Mouse (Mus musculus): Measurements from ENCODE around the gene Lig1. TPM values are rescaled to one million over a fixed set of nuclear protein-coding genes. Genes with fewer than 3 reads are reported as not detected.
A peak's percentile ranks its signal among the peaks of the same experiment; 100 is the strongest.
"Not testable (repeated sequence)": the region's sequence is repeated elsewhere in the genome, so short reads cannot be mapped to it uniquely, and the experiment has no call there.

Lig1 gene
- polyA plus RNA-seq (2012) = 35.4 and 41.1 TPM in 2 replicates

GRCm38 (mm10) chr7:13277081-13277480 is at the start of gene Lig1:
Gene Lig1, plus strand, starts transcription at chr7:13277283.
- Histone ChIP-seq H3K36me3 (ENCODE audit: control insufficient read depth) (peaks cover 64% of the 10 kb centered on the region), H3K4me1 (ENCODE audit: control insufficient read depth) (peaks cover 37% of the 10 kb centered on the region), H3K4me3 (replicated peaks) (peak within 1 kb of the TSS; percentile 65), H3K9me3 (ENCODE audit: control insufficient read depth, low read length) (no peaks in the 10 kb centered on the region), H3K27me3 (ENCODE audit: control insufficient read depth) (no peaks in the 10 kb centered on the region)
- TF ChIP-seq GATA1 (IDR thresholded peaks at IDR 0.05; ENCODE audit: low read length) (no peak), TAL1 (IDR thresholded peaks at IDR 0.05; ENCODE audit: low read length) (no peak)

GRCm38 (mm10) chr7:13260746-13261700 is 16.1 kb upstream of the Lig1 start:
- Histone ChIP-seq H3K27me3 (ENCODE audit: control insufficient read depth) (peaks cover 3% of the 10 kb centered on the region; the same call in 1 of the 2 replicates), H3K9me3 (ENCODE audit: control insufficient read depth, low read length) (no peaks in the 10 kb centered on the region), H3K4me1 (ENCODE audit: control insufficient read depth) (no peaks in the 10 kb centered on the region), H3K36me3 (ENCODE audit: control insufficient read depth) (no peaks in the 10 kb centered on the region), H3K4me3 (replicated peaks) (no peak overlapping the region)
- no peak for TF ChIP-seq GATA1 (IDR thresholded peaks at IDR 0.05; ENCODE audit: low read length)
- TF ChIP-seq TAL1 (IDR thresholded peaks at IDR 0.05; ENCODE audit: low read length) = no peak

- no peak overlapping the region for H3K4me3 ChIP-seq (replicated peaks)
- H3K36me3 ChIP-seq (ENCODE audit: control insufficient read depth) = no peaks in the 10 kb centered on the region
- peaks cover 3% of the 10 kb centered on the region; the same call in 1 of the 2 replicates for H3K27me3 ChIP-seq (ENCODE audit: control insufficient read depth)
- H3K9me3 ChIP-seq (ENCODE audit: control insufficient read depth, low read length) = no peaks in the 10 kb centered on the region
- TF ChIP-seq GATA1 (IDR thresholded peaks at IDR 0.05; ENCODE audit: low read length) = no peak
- no peak for TF ChIP-seq TAL1 (IDR thresholded peaks at IDR 0.05; ENCODE audit: low read length)
- no peaks in the 10 kb centered on the region for H3K4me1 ChIP-seq (ENCODE audit: control insufficient read depth)
Observed at GRCm38 (mm10) chr7:13263851-13264250, 13.2 kb upstream of the Lig1 start.

- TF ChIP-seq TAL1 (IDR thresholded peaks at IDR 0.05; ENCODE audit: low read length) (no peak), GATA1 (IDR thresholded peaks at IDR 0.05; ENCODE audit: low read length) (no peak)
- H3K27me3 ChIP-seq (ENCODE audit: control insufficient read depth) = peaks cover 3% of the 10 kb centered on the region; the same call in 1 of the 2 replicates
- H3K9me3 ChIP-seq (ENCODE audit: control insufficient read depth, low read length) = no peaks in the 10 kb centered on the region
- peaks cover 3% of the 10 kb centered on the region for H3K36me3 ChIP-seq (ENCODE audit: control insufficient read depth)
- no peak overlapping the region for H3K4me3 ChIP-seq (replicated peaks)
- H3K4me1 ChIP-seq (ENCODE audit: control insufficient read depth) = no peaks in the 10 kb centered on the region
Observed at GRCm38 (mm10) chr7:13264396-13264795, 12.7 kb upstream of the Lig1 start.

- Histone ChIP-seq H3K36me3 (ENCODE audit: control insufficient read depth) (peaks cover 8% of the 10 kb centered on the region), H3K4me1 (ENCODE audit: control insufficient read depth) (no peaks in the 10 kb centered on the region), H3K27me3 (ENCODE audit: control insufficient read depth) (no peaks in the 10 kb centered on the region), H3K4me3 (replicated peaks) (no peak overlapping the region), H3K9me3 (ENCODE audit: control insufficient read depth, low read length) (no peaks in the 10 kb centered on the region)
- TF ChIP-seq TAL1 (IDR thresholded peaks at IDR 0.05; ENCODE audit: low read length) = no peak
- TF ChIP-seq GATA1 (IDR thresholded peaks at IDR 0.05; ENCODE audit: low read length) = no peak
Observed at GRCm38 (mm10) chr7:13268749-13269260, 8.3 kb upstream of the Lig1 start.

- Histone ChIP-seq H3K4me1 (ENCODE audit: control insufficient read depth) (no peaks in the 10 kb centered on the region), H3K27me3 (ENCODE audit: control insufficient read depth) (no peaks in the 10 kb centered on the region), H3K9me3 (ENCODE audit: control insufficient read depth, low read length) (no peaks in the 10 kb centered on the region), H3K4me3 (replicated peaks) (no peak overlapping the region), H3K36me3 (ENCODE audit: control insufficient read depth) (peaks cover 14% of the 10 kb centered on the region)
- TF ChIP-seq GATA1 (IDR thresholded peaks at IDR 0.05; ENCODE audit: low read length) (no peak), TAL1 (IDR thresholded peaks at IDR 0.05; ENCODE audit: low read length) (no peak)
Observed at GRCm38 (mm10) chr7:13269394-13269793, 7.7 kb upstream of the Lig1 start.

- Histone ChIP-seq H3K9me3 (ENCODE audit: control insufficient read depth, low read length) (no peaks in the 10 kb centered on the region), H3K36me3 (ENCODE audit: control insufficient read depth) (peaks cover 37% of the 10 kb centered on the region), H3K27me3 (ENCODE audit: control insufficient read depth) (no peaks in the 10 kb centered on the region), H3K4me1 (ENCODE audit: control insufficient read depth) (peaks cover 8% of the 10 kb centered on the region), H3K4me3 (replicated peaks) (no peak overlapping the region)
- TF ChIP-seq TAL1 (IDR thresholded peaks at IDR 0.05; ENCODE audit: low read length) (no peak), GATA1 (IDR thresholded peaks at IDR 0.05; ENCODE audit: low read length) (no peak)
Observed at GRCm38 (mm10) chr7:13271704-13272103, 5.4 kb upstream of the Lig1 start.

- Histone ChIP-seq H3K4me3 (replicated peaks) (peak overlapping the region; percentile 65), H3K9me3 (ENCODE audit: control insufficient read depth, low read length) (no peaks in the 10 kb centered on the region), H3K4me1 (ENCODE audit: control insufficient read depth) (peaks cover 38% of the 10 kb centered on the region), H3K27me3 (ENCODE audit: control insufficient read depth) (no peaks in the 10 kb centered on the region), H3K36me3 (ENCODE audit: control insufficient read depth) (peaks cover 72% of the 10 kb centered on the region)
- TF ChIP-seq GATA1 (IDR thresholded peaks at IDR 0.05; ENCODE audit: low read length) = peak; percentile 29; the same call in 1 of the 2 replicates
- peak; percentile 44; the same call in 2 of the 3 replicates for TF ChIP-seq TAL1 (IDR thresholded peaks at IDR 0.05; ENCODE audit: low read length)
Observed at GRCm38 (mm10) chr7:13277833-13278232, 750 bp downstream of the Lig1 start.

- TF ChIP-seq GATA1 (IDR thresholded peaks at IDR 0.05; ENCODE audit: low read length) (no peak), TAL1 (IDR thresholded peaks at IDR 0.05; ENCODE audit: low read length) (no peak)
- Histone ChIP-seq H3K4me1 (ENCODE audit: control insufficient read depth) (peaks cover 40% of the 10 kb centered on the region), H3K9me3 (ENCODE audit: control insufficient read depth, low read length) (no peaks in the 10 kb centered on the region), H3K27me3 (ENCODE audit: control insufficient read depth) (no peaks in the 10 kb centered on the region), H3K4me3 (replicated peaks) (peak within 1 kb of the TSS; percentile 65), H3K36me3 (ENCODE audit: control insufficient read depth) (peaks cover 76% of the 10 kb centered on the region)
Observed at GRCm38 (mm10) chr7:13278308-13278891, 1.3 kb downstream of the Lig1 start, which contains the start of gene Zswim9. Gene Zswim9, minus strand, starts transcription at chr7:13278721.

- Histone ChIP-seq H3K36me3 (ENCODE audit: control insufficient read depth) (peaks cover 76% of the 10 kb centered on the region), H3K4me1 (ENCODE audit: control insufficient read depth) (peaks cover 40% of the 10 kb centered on the region), H3K4me3 (replicated peaks) (peak overlapping the region; percentile 65)
- H3K9me3 ChIP-seq (ENCODE audit: control insufficient read depth, low read length); H3K27me3 ChIP-seq (ENCODE audit: control insufficient read depth): not testable (repeated sequence)
Observed at GRCm38 (mm10) chr7:13278957-13279356, 1.9 kb downstream of the Lig1 start.
